Mouse (Mus musculus): Measurements from ENCODE around the gene Plekha6. TPM values are rescaled to one million over a fixed set of nuclear protein-coding genes. Genes with fewer than 3 reads are reported as not detected.

Plekha6 gene
- polyA plus RNA-seq, 1 experiment from 2014 or later = 17.0 TPM

DNA sequence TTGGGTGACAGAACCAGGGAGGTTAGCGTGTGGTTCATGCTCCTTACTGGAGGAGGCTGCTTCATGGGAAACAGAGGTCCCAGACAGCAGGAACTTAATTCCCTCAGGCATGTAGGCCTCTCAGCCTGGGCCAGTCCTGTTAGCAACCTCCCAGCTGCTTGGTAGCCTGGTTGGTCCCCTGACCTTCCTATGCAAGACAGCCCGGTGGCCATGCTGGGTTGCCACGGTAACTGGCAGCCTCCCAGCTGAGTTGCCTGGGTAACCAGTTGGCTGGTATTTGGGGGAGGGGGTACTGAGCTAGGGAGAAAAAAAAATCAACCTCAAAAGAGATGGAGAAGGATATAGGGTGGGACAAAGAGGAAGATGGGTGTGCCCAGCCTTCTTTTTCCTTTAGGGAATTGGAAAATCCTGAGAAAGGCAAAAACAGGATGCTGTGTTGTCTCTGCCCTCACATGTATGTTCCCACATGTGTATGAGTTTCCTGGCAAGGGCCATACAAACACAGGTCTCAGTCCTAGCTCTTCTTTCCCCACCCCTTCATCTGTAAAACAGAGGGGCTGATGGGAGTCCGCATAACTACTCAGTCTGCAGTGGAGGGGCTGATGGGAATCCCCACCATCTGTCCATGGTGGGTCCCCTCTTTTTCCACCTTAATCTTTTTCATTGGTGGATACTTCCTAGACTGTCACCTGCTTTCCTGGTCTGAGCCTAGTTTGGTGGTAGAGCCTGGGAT lies 24.1 kb downstream of the Plekha6 start:
- Histone ChIP-seq H3K36me3 (ENCODE audit: control insufficient read depth, insufficient read depth, low read length) (0 out of 2 replicates have a peak, but pooled peaks cover 2% of the 10 kb centered on the region), H3K9ac (ENCODE audit: low read length) (peak overlapping the region; percentile 39), H3K27ac (ENCODE audit: low read depth, low read length) (peak overlapping the region; percentile 96), H3K4me2 (peak overlapping the region; percentile 21), H3K27me3 (ENCODE audit: control insufficient read depth, insufficient read depth, low read length) (no peaks in the 10 kb centered on the region), H3K4me3 (ENCODE audit: low read depth, low read length) (no peak overlapping the region), H3K4me1 (ENCODE audit: control insufficient read depth, insufficient read depth, low read length) (peaks cover 44% of the 10 kb centered on the region), H3K9me3 (ENCODE audit: control insufficient read depth, low read length) (no peaks in the 10 kb centered on the region)
- peak; percentile 94 for ATAC-seq (ENCODE audit: low FRiP score)
- DNase-seq (ENCODE audit: low spot score, missing footprints) = peak; percentile 99
- 2% methylated on average over 4 of the region's 4 CpGs for WGBS

- H3K4me3 ChIP-seq (ENCODE audit: low read depth, low read length) = no peak overlapping the region
- 0 out of 2 replicates have a peak, but pooled peaks cover 2% of the 10 kb centered on the region for H3K36me3 ChIP-seq (ENCODE audit: control insufficient read depth, insufficient read depth, low read length)
- H3K9me3 ChIP-seq (ENCODE audit: control insufficient read depth, low read length) = no peaks in the 10 kb centered on the region
- DNase-seq (ENCODE audit: low spot score, missing footprints) (no peak), ATAC-seq (ENCODE audit: low FRiP score) (no peak)
- peak overlapping the region; percentile 21; the same call in 1 of the 2 replicates for H3K4me2 ChIP-seq
- peak overlapping the region; percentile 96 for H3K27ac ChIP-seq (ENCODE audit: low read depth, low read length)
- 79% methylated on average over 8 of the region's 8 CpGs for WGBS
- H3K9ac ChIP-seq (ENCODE audit: low read length) = 0 out of 2 replicates have a peak overlapping the region, but pooled peaks have one; percentile 4
- peaks cover 43% of the 10 kb centered on the region for H3K4me1 ChIP-seq (ENCODE audit: control insufficient read depth, insufficient read depth, low read length)
- no peaks in the 10 kb centered on the region for H3K27me3 ChIP-seq (ENCODE audit: control insufficient read depth, insufficient read depth, low read length)
These were observed 24.7 kb downstream of the Plekha6 start for GRCm38 (mm10) chr1:133188719-133189118.

GRCm38 (mm10) chr1:133189471-133189870 lies 25.5 kb downstream of the Plekha6 start:
- Histone ChIP-seq H3K4me1 (ENCODE audit: control insufficient read depth, insufficient read depth, low read length) (peaks cover 41% of the 10 kb centered on the region), H3K9ac (ENCODE audit: low read length) (no peak overlapping the region), H3K9me3 (ENCODE audit: control insufficient read depth, low read length) (no peaks in the 10 kb centered on the region), H3K4me2 (no peak overlapping the region), H3K27me3 (ENCODE audit: control insufficient read depth, insufficient read depth, low read length) (no peaks in the 10 kb centered on the region), H3K4me3 (ENCODE audit: low read depth, low read length) (no peak overlapping the region), H3K36me3 (ENCODE audit: control insufficient read depth, insufficient read depth, low read length) (0 out of 2 replicates have a peak, but pooled peaks cover 2% of the 10 kb centered on the region), H3K27ac (ENCODE audit: low read depth, low read length) (no peak overlapping the region)
- ATAC-seq (ENCODE audit: low FRiP score) = no peak
- no peak for DNase-seq (ENCODE audit: low spot score, missing footprints)

GRCm38 (mm10) chr1:133190550-133190949 lies 26.5 kb downstream of the Plekha6 start:
- H3K9me3 ChIP-seq (ENCODE audit: control insufficient read depth, low read length) = no peaks in the 10 kb centered on the region
- H3K27me3 ChIP-seq (ENCODE audit: control insufficient read depth, insufficient read depth, low read length) = no peaks in the 10 kb centered on the region
- no peak overlapping the region for H3K27ac ChIP-seq (ENCODE audit: low read depth, low read length)
- ATAC-seq (ENCODE audit: low FRiP score) (no peak), DNase-seq (ENCODE audit: low spot score, missing footprints) (no peak)
- 0 out of 2 replicates have a peak, but pooled peaks cover 2% of the 10 kb centered on the region for H3K36me3 ChIP-seq (ENCODE audit: control insufficient read depth, insufficient read depth, low read length)
- no peak overlapping the region for H3K4me3 ChIP-seq (ENCODE audit: low read depth, low read length)
- no peak overlapping the region for H3K4me2 ChIP-seq
- no peak overlapping the region for H3K9ac ChIP-seq (ENCODE audit: low read length)
- WGBS = 92% methylated on average over 9 of the region's 9 CpGs
- H3K4me1 ChIP-seq (ENCODE audit: control insufficient read depth, insufficient read depth, low read length) = peaks cover 41% of the 10 kb centered on the region

- H3K4me2 ChIP-seq = no peak overlapping the region
- no peaks in the 10 kb centered on the region for H3K36me3 ChIP-seq (ENCODE audit: control insufficient read depth, insufficient read depth, low read length)
- H3K4me1 ChIP-seq (ENCODE audit: control insufficient read depth, insufficient read depth, low read length) = peaks cover 46% of the 10 kb centered on the region
- ATAC-seq (ENCODE audit: low FRiP score) = no peak
- H3K27me3 ChIP-seq (ENCODE audit: control insufficient read depth, insufficient read depth, low read length) = no peaks in the 10 kb centered on the region
- peak overlapping the region; percentile 77 for H3K27ac ChIP-seq (ENCODE audit: low read depth, low read length)
- 36% methylated on average over 6 of the region's 6 CpGs for WGBS
- no peak overlapping the region for H3K4me3 ChIP-seq (ENCODE audit: low read depth, low read length)
- H3K9ac ChIP-seq (ENCODE audit: low read length) = no peak overlapping the region
- H3K9me3 ChIP-seq (ENCODE audit: control insufficient read depth, low read length) = no peaks in the 10 kb centered on the region
- DNase-seq (ENCODE audit: low spot score, missing footprints) = no peak
These were observed 32.2 kb downstream of the Plekha6 start for GRCm38 (mm10) chr1:133196181-133196580.

- Histone ChIP-seq H3K4me3 (ENCODE audit: low read depth, low read length) (no peak overlapping the region), H3K27ac (ENCODE audit: low read depth, low read length) (no peak overlapping the region), H3K36me3 (ENCODE audit: control insufficient read depth, insufficient read depth, low read length) (no peaks in the 10 kb centered on the region), H3K9ac (ENCODE audit: low read length) (no peak overlapping the region), H3K27me3 (ENCODE audit: control insufficient read depth, insufficient read depth, low read length) (no peaks in the 10 kb centered on the region), H3K4me2 (no peak overlapping the region), H3K4me1 (ENCODE audit: control insufficient read depth, insufficient read depth, low read length) (peaks cover 48% of the 10 kb centered on the region), H3K9me3 (ENCODE audit: control insufficient read depth, low read length) (no peaks in the 10 kb centered on the region)
- DNase-seq (ENCODE audit: low spot score, missing footprints) = no peak
- ATAC-seq (ENCODE audit: low FRiP score) = no peak
- WGBS = 42% methylated on average over 6 of the region's 6 CpGs
These were observed 33.3 kb downstream of the Plekha6 start for GRCm38 (mm10) chr1:133197266-133197665.

DNA sequence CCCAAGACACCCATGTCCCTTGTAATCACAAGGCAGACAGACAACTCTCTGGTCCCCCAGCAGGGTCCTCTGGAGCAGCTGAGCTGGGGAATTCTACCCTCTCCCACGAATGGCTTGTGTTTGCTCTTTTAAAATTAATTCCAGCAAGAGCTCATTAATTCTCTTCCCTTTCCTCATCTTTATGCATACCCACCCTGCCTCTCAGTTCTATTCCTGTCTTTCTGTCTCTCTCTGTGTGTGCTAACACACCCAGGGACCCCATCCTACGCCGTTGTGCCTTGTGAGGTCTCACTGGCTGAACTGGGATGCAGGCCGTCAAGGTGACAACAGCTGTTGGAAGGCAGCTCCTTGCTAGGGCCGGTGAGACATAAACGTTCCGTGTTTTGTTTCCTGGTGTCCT lies 35.7 kb downstream of the Plekha6 start:
- H3K4me3 ChIP-seq (ENCODE audit: low read depth, low read length) = no peak overlapping the region
- H3K9me3 ChIP-seq (ENCODE audit: control insufficient read depth, low read length) = no peaks in the 10 kb centered on the region
- no peaks in the 10 kb centered on the region for H3K36me3 ChIP-seq (ENCODE audit: control insufficient read depth, insufficient read depth, low read length)
- WGBS = 71% methylated on average over 7 of the region's 7 CpGs
- H3K27ac ChIP-seq (ENCODE audit: low read depth, low read length) = peak overlapping the region; percentile 70
- no peak for DNase-seq (ENCODE audit: low spot score, missing footprints)
- H3K4me2 ChIP-seq = no peak overlapping the region
- ATAC-seq (ENCODE audit: low FRiP score) = peak; percentile 34; the same call in 1 of the 2 replicates
- H3K27me3 ChIP-seq (ENCODE audit: control insufficient read depth, insufficient read depth, low read length) = no peaks in the 10 kb centered on the region
- H3K4me1 ChIP-seq (ENCODE audit: control insufficient read depth, insufficient read depth, low read length) = peaks cover 47% of the 10 kb centered on the region
- no peak overlapping the region for H3K9ac ChIP-seq (ENCODE audit: low read length)

- no peaks in the 10 kb centered on the region for H3K27me3 ChIP-seq (ENCODE audit: control insufficient read depth, insufficient read depth, low read length)
- 60% methylated on average over 4 of the region's 4 CpGs for WGBS
- H3K4me3 ChIP-seq (ENCODE audit: low read depth, low read length) = no peak overlapping the region
- no peaks in the 10 kb centered on the region for H3K9me3 ChIP-seq (ENCODE audit: control insufficient read depth, low read length)
- H3K9ac ChIP-seq (ENCODE audit: low read length) = no peak overlapping the region
- no peaks in the 10 kb centered on the region for H3K36me3 ChIP-seq (ENCODE audit: control insufficient read depth, insufficient read depth, low read length)
- no peak overlapping the region for H3K27ac ChIP-seq (ENCODE audit: low read depth, low read length)
- peaks cover 35% of the 10 kb centered on the region for H3K4me1 ChIP-seq (ENCODE audit: control insufficient read depth, insufficient read depth, low read length)
- DNase-seq (ENCODE audit: low spot score, missing footprints) (no peak), ATAC-seq (ENCODE audit: low FRiP score) (no peak)
- H3K4me2 ChIP-seq = no peak overlapping the region
These were observed 37.5 kb downstream of the Plekha6 start for GRCm38 (mm10) chr1:133201499-133201898.

- peaks cover 28% of the 10 kb centered on the region for H3K4me1 ChIP-seq (ENCODE audit: control insufficient read depth, insufficient read depth, low read length)
- H3K27ac ChIP-seq (ENCODE audit: low read depth, low read length) = no peak overlapping the region
- H3K36me3 ChIP-seq (ENCODE audit: control insufficient read depth, insufficient read depth, low read length) = no peaks in the 10 kb centered on the region
- no peak overlapping the region for H3K9ac ChIP-seq (ENCODE audit: low read length)
- no peak overlapping the region for H3K4me3 ChIP-seq (ENCODE audit: low read depth, low read length)
- no peaks in the 10 kb centered on the region for H3K27me3 ChIP-seq (ENCODE audit: control insufficient read depth, insufficient read depth, low read length)
- H3K9me3 ChIP-seq (ENCODE audit: control insufficient read depth, low read length) = no peaks in the 10 kb centered on the region
- no peak overlapping the region for H3K4me2 ChIP-seq
- no peak for ATAC-seq (ENCODE audit: low FRiP score)
- WGBS = 42% methylated on average over 2 of the region's 2 CpGs
- no peak for DNase-seq (ENCODE audit: low spot score, missing footprints)
These were observed 39.7 kb downstream of the Plekha6 start for GRCm38 (mm10) chr1:133203701-133204100.

Data from midbrain, embryonic 11.5 days (tissue).